Mouse (Mus musculus) kidney, adult 2 months (tissue): ENCODE results near the gene 1700088E04Rik.

Experiments used
- CTCF ChIP-seq: fragments of 200-500 bp; conservative IDR thresholded peaks from 2 replicates; pipeline ENCODE4 v1.5.1; 2011; ENCODE audit warnings: low read depth, mild to moderate bottlenecking, control low read depth, low read length, moderate library complexity, mixed read lengths; ENCODE audit not compliant: insufficient read depth, insufficient read length
- POLR2A ChIP-seq: fragments of 200-500 bp; IDR thresholded peaks from one replicate; pipeline ENCODE4 v1.6.1; 2011; ENCODE audit warnings: low read depth, low read length, control low read depth

GRCm38 (mm10) chr15:79165140-79165539 lies 24.1 kb upstream of the 1700088E04Rik start, which contains the start of gene Sox10:
- no peak for TF ChIP-seq POLR2A
- no peak for TF ChIP-seq CTCF
